Mouse (Mus musculus): ENCODE data around the gene Tenm4.

The Tenm4 gene

GRCm38 (mm10) chr7:96170924-96171595, at the start of gene Tenm4:
Tenm4 (plus strand) TSS chr7:96171246.
- TF ChIP-seq GATA4 (IDR thresholded peaks at IDR 0.05; ENCODE audit: insufficient replicate concordance, low read length): no peak

DNA sequence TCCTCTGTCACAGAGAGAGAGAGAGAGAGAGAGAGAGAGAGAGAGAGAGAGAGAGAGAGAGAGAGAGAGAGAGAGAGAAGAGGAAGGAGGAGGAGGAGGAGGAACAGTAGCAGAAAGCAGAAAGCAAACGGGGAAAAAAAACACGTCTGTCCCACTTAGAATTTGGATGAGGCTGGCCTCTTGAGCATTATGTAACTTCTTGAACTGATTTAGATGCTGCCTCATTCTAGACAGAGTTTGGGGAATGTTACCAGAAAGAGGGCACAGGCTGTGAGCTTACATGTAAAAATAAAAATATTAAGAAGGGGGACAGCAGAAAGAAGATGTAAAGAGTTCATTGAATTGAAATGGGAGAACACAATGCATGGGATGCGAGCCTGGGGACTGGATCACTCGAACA, 40.3 kb upstream of the Tenm4 start:
- no peak for TF ChIP-seq GATA4 (IDR thresholded peaks at IDR 0.05; ENCODE audit: insufficient replicate concordance, low read length)

GRCm38 (mm10) chr7:96131175-96131574, 39.9 kb upstream of the Tenm4 start:
- TF ChIP-seq GATA4 (IDR thresholded peaks at IDR 0.05; ENCODE audit: insufficient replicate concordance, low read length): no peak

DNA sequence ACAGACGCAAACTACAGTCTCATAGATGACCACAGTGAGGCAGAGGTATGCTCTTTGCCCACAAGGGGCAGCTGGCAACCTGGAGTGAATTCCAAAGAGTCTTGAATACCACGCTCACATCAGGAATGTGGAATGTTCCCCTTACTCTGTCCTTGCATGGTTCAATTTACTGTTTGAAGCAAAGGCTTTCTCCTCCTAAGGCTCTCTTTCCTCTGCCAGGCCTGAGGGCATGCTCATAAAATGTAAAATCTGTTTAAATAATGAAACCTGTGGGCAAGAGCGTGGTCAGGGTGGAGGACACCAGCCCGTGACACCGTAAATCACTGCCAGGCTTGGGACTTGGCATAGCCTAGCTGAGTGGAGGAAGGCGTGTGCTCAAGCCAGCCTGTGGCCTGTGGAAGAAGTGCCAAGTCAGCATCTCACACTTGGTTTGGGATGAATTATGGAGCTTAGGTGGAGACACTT, 34.5 kb upstream of the Tenm4 start:
- no peak for TF ChIP-seq GATA4 (IDR thresholded peaks at IDR 0.05; ENCODE audit: insufficient replicate concordance, low read length)

DNA sequence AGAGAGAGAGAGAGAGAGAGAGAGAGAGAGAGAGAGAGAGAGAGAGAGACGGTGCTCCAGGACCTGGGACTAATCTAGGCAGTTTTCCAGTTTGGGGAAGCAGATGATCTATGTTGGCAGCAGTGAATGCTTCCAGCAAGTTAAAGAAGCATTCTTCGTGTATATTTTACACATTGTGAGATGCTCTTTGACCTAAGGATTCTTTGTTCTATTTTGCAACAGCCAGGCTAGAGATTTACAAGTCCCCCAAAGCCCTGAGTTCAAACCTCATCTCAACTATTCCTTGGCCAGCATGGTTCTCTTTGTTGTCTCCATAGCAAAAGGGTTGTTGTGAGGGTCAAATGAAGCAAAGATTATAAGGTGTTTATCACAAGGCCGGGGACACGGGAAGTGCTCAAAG, 29.2 kb upstream of the Tenm4 start:
- no peak for TF ChIP-seq GATA4 (IDR thresholded peaks at IDR 0.05; ENCODE audit: insufficient replicate concordance, low read length)

GRCm38 (mm10) chr7:96142973-96143596, 28.0 kb upstream of the Tenm4 start:
- peak; percentile 37; the same call in 1 of the 2 replicates for TF ChIP-seq GATA4 (IDR thresholded peaks at IDR 0.05; ENCODE audit: insufficient replicate concordance, low read length)

GRCm38 (mm10) chr7:96147436-96147835, 23.6 kb upstream of the Tenm4 start:
- TF ChIP-seq GATA4 (IDR thresholded peaks at IDR 0.05; ENCODE audit: insufficient replicate concordance, low read length): no peak

- TF ChIP-seq GATA4 (IDR thresholded peaks at IDR 0.05; ENCODE audit: insufficient replicate concordance, low read length): no peak
Observed at GRCm38 (mm10) chr7:96148191-96148590, 22.9 kb upstream of the Tenm4 start.

- no peak for TF ChIP-seq GATA4 (IDR thresholded peaks at IDR 0.05; ENCODE audit: insufficient replicate concordance, low read length)
Observed at GRCm38 (mm10) chr7:96151277-96151676, 19.8 kb upstream of the Tenm4 start.

DNA sequence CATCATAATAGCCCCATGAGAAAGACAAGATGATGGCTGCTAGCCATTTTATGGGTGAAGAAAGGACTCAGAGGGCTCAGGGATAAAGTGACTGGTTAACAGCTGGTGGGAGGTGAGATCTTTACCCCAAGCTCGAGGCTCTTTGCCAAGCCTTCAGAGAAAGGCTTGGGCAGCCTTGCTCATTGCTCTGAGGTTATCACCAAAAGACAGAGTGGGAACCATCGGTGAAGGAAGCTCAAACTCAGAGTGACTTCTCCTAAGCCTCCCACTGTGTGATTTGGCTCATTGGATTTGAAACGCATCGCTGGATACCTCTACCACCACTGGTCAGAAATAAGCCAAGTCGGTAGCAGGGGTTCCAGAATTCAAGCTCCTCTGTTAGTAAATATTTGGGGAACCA, 19.1 kb upstream of the Tenm4 start:
- TF ChIP-seq GATA4 (IDR thresholded peaks at IDR 0.05; ENCODE audit: insufficient replicate concordance, low read length): no peak

DNA sequence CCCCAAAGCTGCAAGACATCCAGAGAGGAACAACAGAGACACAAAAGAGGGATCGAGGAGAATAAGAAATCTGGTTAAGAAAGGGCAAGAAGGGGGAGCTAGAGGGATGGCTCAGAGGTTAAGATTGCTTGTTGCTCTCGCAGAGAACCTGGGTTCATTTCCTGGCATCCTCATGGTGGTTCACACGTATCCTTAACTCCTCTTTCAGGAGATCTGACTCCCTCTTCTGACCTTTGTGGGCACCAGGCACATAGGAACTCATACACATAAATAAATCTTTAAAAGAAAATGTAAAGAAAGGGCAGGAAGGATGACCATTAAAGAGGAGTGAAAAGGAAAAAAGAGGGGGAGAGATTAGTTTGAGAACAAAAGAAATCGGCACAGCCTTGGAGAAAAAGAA, 18.6 kb upstream of the Tenm4 start:
- TF ChIP-seq GATA4 (IDR thresholded peaks at IDR 0.05; ENCODE audit: insufficient replicate concordance, low read length): no peak

DNA sequence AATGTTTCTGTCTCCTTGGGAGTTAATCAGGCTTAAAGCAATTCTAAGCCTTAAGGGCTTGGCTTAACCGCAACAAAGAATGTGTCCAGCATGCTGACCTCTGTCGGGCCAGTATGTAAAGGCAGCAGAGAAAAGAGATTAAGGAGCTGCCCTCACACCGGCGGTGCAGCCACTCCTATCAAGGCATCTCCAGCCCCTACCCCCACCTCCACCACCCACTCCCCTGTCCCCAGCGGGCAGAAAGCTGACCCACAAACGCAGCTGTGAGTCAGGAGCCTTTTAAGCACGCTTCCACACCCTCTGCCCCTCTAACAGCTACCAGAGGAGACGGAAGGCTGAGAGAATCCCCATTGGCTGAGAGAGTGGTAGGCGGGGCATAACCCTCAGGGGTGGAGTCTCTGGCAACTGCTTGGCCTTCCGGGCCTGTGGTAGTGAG, 18.1 kb upstream of the Tenm4 start:
- no peak for TF ChIP-seq GATA4 (IDR thresholded peaks at IDR 0.05; ENCODE audit: insufficient replicate concordance, low read length)

DNA sequence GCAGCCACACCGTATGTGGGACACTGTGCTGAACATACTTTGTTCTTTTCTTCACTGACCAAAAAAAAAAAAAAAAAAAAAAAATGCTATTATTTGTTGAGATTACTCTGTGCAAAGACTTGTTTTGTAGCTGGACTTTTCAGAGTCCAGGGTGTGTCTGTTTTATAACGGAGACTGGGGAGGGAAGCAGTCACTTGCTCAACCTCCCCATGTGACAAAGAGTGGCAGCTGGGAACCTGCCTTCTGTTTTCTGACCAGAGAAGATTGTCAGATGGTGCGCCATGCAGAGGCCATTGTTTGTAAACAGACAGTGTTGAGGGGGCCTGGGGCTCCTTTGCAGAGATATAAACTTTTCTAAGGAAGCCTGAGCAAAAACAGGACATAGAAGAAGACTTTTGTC, 17.0 kb upstream of the Tenm4 start:
- TF ChIP-seq GATA4 (IDR thresholded peaks at IDR 0.05; ENCODE audit: insufficient replicate concordance, low read length): no peak

DNA sequence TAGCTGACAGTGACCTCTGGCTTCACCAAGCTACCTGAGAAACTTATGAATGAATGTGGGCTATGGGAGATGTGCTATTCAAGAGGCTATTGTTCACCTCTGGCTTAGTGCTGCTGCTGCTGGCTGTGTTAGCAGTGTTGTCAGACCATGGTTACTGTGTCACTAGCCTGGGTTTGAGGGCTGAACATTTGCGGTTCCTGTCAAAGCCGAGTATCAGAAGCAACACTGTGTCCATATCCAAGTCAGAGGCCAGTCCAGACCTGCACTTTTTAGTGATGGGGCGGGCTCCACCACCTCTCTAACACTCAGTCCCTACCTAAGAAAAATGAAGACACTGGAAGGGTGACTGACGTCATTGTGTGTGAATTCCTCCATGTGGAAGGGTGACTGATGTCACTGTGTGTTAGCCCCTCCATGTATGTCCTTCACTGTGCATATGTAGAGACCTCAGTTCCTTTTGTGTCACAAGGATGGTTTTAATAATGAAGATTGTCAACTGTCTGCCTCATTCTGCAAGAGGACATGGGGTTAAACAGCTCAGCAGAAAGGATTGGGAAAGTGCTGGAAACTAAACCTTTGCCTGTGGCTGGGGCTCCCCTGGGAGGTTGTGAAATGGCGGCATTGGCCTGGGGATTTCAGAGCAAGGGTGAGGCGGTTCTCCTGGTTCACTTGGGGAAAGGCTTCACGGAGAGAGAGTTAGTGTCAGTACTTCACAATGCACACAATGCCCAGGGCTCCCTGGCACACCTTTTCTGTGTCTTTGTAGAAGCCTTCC, 14.4 kb upstream of the Tenm4 start:
- no peak for TF ChIP-seq GATA4 (IDR thresholded peaks at IDR 0.05; ENCODE audit: insufficient replicate concordance, low read length)

DNA sequence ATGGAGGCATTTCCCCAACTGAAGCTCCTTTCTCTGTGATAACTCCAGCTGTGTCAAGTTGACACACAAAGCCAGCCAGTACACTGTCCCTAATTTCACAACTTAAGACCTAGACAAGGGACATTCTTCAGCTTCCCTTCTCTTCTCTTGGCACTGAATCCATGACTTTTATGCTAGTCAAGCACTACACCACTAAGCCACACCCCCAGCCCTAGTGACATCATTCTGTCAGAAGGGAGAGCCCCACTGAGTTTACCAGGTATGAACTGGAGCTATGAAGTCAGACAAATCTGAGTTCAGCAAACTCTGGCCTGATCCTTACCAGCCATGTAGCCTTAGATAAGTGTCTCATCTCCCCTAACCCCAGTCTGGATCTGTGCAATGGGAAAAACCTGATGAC, 6.9 kb upstream of the Tenm4 start:
- no peak for TF ChIP-seq GATA4 (IDR thresholded peaks at IDR 0.05; ENCODE audit: insufficient replicate concordance, low read length)

- no peak for TF ChIP-seq GATA4 (IDR thresholded peaks at IDR 0.05; ENCODE audit: insufficient replicate concordance, low read length)
Observed at GRCm38 (mm10) chr7:96168921-96169320, 2.1 kb upstream of the Tenm4 start.
